Comparison of ENCODE assay signal across 20 mouse cellular contexts in genomic region chr12:76128306-76128705, GRCm38 (mm10). TPM values are rescaled to one million over a fixed set of nuclear protein-coding genes. Genes with fewer than 3 reads are reported as not detected.
"Had no signal": no experiment of that assay in that cellular context is flagged by ENCODE, and none has a peak within 500 bp of the region (broad histone marks: within the 10 kb centered on the region; RNA-seq: fewer than 3 reads in every experiment).

No protein-coding gene starts in this region.

- H3K9me3 ChIP-seq: intestine, embryonic 15.5 days; liver, embryonic 13.5 days; midbrain, embryonic 12.5 days; midbrain, embryonic 15.5 days; neural tube, embryonic 12.5 days; neural tube, embryonic 15.5 days; stomach, embryonic 15.5 days had no signal

- H3K36me3 ChIP-seq: intestine, embryonic 15.5 days; liver, embryonic 13.5 days; midbrain, embryonic 12.5 days; midbrain, embryonic 15.5 days; neural tube, embryonic 12.5 days; neural tube, embryonic 15.5 days; stomach, embryonic 15.5 days had no signal

- H3K27ac ChIP-seq: intestine, embryonic 15.5 days; left cerebral cortex, adult 2 months; liver, embryonic 13.5 days; macrophage; midbrain, embryonic 12.5 days; midbrain, embryonic 15.5 days; neural tube, embryonic 12.5 days; neural tube, embryonic 15.5 days; stomach, embryonic 15.5 days had no signal

- ATAC-seq: intestine, embryonic 15.5 days; midbrain, embryonic 15.5 days had no signal

- H3K4me2 ChIP-seq: intestine, embryonic 15.5 days; liver, embryonic 13.5 days; midbrain, embryonic 12.5 days; midbrain, embryonic 15.5 days; neural tube, embryonic 12.5 days; neural tube, embryonic 15.5 days; stomach, embryonic 15.5 days had no signal

- H3K27me3 ChIP-seq: intestine, embryonic 15.5 days; liver, embryonic 13.5 days; midbrain, embryonic 12.5 days; midbrain, embryonic 15.5 days; neural tube, embryonic 12.5 days; neural tube, embryonic 15.5 days; stomach, embryonic 15.5 days had no signal

- DNase-seq: kidney, adult 18-20 months; liver, embryonic 13.5 days; lung, adult 2 months; retina, postnatal 1 day; right cerebral cortex, postnatal 25 days; spleen, adult 18-20 months; thymus, adult 2 months; thymus, postnatal 14 days; thymus, postnatal 4 days had no signal

- H3K4me1 ChIP-seq: intestine, embryonic 15.5 days; liver, embryonic 13.5 days; midbrain, embryonic 15.5 days; neural tube, embryonic 12.5 days; neural tube, embryonic 15.5 days; stomach, embryonic 15.5 days had no signal

- H3K4me3 ChIP-seq: intestine, embryonic 15.5 days; left cerebral cortex, adult 2 months; liver, embryonic 13.5 days; midbrain, embryonic 12.5 days; midbrain, embryonic 15.5 days; neural tube, embryonic 12.5 days; neural tube, embryonic 15.5 days; stomach, embryonic 15.5 days had no signal

- H3K9ac ChIP-seq: intestine, embryonic 15.5 days; liver, embryonic 13.5 days; midbrain, embryonic 12.5 days; midbrain, embryonic 15.5 days; neural tube, embryonic 12.5 days; neural tube, embryonic 15.5 days; stomach, embryonic 15.5 days had no signal

RNA-seq across cellular contexts. Expression of gene Esr2, which starts 48.8 kb away (rescaled TPM):
- total RNA-seq: liver, adult 2 months; megakaryocyte, adult 5-6 weeks had no signal
- polyA plus RNA-seq: liver, adult 2 months; liver, embryonic 16.5 days; macrophage had no signal
